Mouse (Mus musculus): ENCODE measurements around the gene Vax2. TPM values are rescaled to one million over a fixed set of nuclear protein-coding genes. Genes with fewer than 3 reads are reported as not detected.
A peak's percentile ranks its signal among the peaks of the same experiment; 100 is the strongest.

The Vax2 gene
- polyA plus RNA-seq, 1 experiment from 2014 or later: not detected

DNA sequence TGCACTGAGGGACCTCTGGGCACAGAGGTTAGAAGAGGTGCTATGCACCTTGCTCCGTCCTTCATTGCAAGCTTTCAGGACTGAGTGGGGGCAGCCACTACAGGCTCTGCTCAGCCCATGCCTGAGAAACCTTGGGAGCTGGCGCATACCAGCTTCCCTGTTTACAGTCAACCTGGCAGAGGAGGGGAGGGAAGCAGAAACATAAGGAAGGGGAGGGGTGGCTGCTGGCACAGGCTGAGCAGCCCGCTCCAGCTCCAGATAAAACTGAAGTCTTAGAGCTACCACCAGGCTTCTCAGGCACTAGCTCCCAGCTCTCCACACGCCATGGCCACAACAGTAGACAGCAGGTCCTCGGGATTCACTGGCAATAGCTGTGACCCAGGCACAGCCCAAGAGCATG, 31.7 kb downstream of the Vax2 start, which contains the start of gene Atp6v1b1:
Gene Atp6v1b1 (plus strand): TSS at position 230 of the 400 bp plus-strand sequence.
- 40% methylated on average over 5 of the region's 5 CpGs for WGBS
- no peaks in the 10 kb centered on the region for H3K36me3 ChIP-seq
- H3K27me3 ChIP-seq: peaks cover 46% of the 10 kb centered on the region

DNA sequence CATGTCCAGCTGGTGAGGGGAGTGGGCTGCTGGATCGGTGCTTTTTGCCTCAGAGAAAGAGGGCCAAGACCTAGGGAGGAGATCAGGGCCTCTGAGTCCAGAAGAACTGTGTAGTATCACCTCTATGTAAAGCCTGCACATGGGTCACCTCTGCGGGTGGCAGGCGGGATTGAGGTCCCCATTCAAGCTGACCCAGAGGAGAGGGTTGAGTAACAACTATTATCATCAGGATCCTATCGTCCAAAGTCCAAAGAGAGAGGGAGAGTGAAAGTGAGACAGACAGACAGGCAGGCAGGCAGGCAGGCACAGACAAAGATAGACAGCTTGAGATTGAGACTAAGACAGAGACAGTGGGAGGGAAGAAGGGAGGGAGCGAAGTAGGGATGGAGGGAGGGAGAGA, 32.1 kb downstream of the Vax2 start:
- H3K4me2 ChIP-seq: no peak overlapping the region
- H3K36me3 ChIP-seq: no peaks in the 10 kb centered on the region
- no peak for ATAC-seq (replicated peaks; ENCODE audit: insufficient number of reproducible peaks, insufficient read depth, low FRiP score, low read depth)
- no peak overlapping the region for H3K9ac ChIP-seq
- no peaks in the 10 kb centered on the region for H3K9me3 ChIP-seq (replicated peaks)
- 67% methylated on average over 5 of the region's 5 CpGs for WGBS
- H3K4me3 ChIP-seq: no peak overlapping the region
- H3K4me1 ChIP-seq (replicated peaks): no peaks in the 10 kb centered on the region
- peaks cover 46% of the 10 kb centered on the region for H3K27me3 ChIP-seq
- H3K27ac ChIP-seq: no peak overlapping the region

More for the DNA sequence above, 31.7 kb downstream of the Vax2 start, which contains the start of gene Atp6v1b1:
- H3K4me3 ChIP-seq: no peak within 1 kb of the TSS
- no peak within 1 kb of the TSS for H3K27ac ChIP-seq
- no peak within 1 kb of the TSS for H3K9ac ChIP-seq
- no peak within 1 kb of the TSS for H3K4me2 ChIP-seq
- H3K9me3 ChIP-seq (replicated peaks): no peaks in the 10 kb centered on the region
- ATAC-seq (replicated peaks; ENCODE audit: insufficient number of reproducible peaks, insufficient read depth, low FRiP score, low read depth): no peak
- H3K4me1 ChIP-seq (replicated peaks): no peaks in the 10 kb centered on the region

DNA sequence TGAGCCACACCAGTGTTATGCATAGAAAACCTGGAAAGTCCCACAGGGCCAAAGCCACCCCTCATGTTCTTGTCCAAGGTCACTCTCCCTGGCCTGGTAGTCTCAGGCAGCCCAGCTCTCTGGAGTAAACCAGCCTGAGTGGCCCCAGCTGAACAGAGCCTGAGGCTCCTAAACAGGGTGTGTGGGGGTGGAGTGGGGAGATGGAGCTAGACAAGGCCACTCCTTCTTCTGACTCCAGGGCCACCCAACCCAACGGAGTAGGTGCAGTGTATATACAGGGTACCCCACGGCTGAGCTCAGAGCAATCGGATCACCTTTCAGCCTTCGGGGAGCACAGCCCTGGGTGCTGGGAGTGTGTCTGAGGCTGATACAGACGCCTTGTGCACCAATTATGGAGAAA, 33.1 kb downstream of the Vax2 start:
- ATAC-seq (replicated peaks; ENCODE audit: insufficient number of reproducible peaks, insufficient read depth, low FRiP score, low read depth): no peak
- no peak overlapping the region for H3K27ac ChIP-seq
- H3K9me3 ChIP-seq (replicated peaks): no peaks in the 10 kb centered on the region
- peaks cover 53% of the 10 kb centered on the region for H3K27me3 ChIP-seq
- H3K36me3 ChIP-seq: no peaks in the 10 kb centered on the region
- no peak overlapping the region for H3K4me3 ChIP-seq
- no peak overlapping the region for H3K9ac ChIP-seq
- no peaks in the 10 kb centered on the region for H3K4me1 ChIP-seq (replicated peaks)
- H3K4me2 ChIP-seq: no peak overlapping the region
- WGBS: 62% methylated on average over 5 of the region's 5 CpGs

DNA sequence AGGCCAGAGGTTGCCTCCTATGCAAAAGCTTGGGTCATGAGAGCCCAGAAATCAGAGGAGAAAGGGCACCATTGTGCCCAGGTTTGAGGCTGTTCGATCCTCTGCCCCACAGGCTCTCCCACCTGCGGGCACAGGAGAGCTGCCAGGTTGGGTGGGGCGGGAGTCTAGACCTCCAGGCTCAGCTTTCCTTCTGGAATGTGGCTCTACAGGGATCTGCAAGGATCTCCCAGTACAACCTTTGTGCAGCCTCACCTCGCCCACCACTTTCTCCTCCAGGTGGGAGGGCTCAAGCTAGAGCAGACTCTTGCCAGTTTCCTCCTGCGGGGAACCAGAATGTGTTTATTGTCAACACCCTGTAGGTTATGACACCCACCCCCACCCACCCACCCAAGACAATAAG, 33.5 kb downstream of the Vax2 start:
- H3K9me3 ChIP-seq (replicated peaks): no peaks in the 10 kb centered on the region
- 66% methylated on average over 5 of the region's 5 CpGs for WGBS
- no peaks in the 10 kb centered on the region for H3K4me1 ChIP-seq (replicated peaks)
- ATAC-seq (replicated peaks; ENCODE audit: insufficient number of reproducible peaks, insufficient read depth, low FRiP score, low read depth): no peak
- no peak overlapping the region for H3K4me3 ChIP-seq
- no peak overlapping the region for H3K27ac ChIP-seq
- H3K9ac ChIP-seq: no peak overlapping the region
- peaks cover 55% of the 10 kb centered on the region for H3K27me3 ChIP-seq
- H3K4me2 ChIP-seq: no peak overlapping the region
- H3K36me3 ChIP-seq: no peaks in the 10 kb centered on the region

DNA sequence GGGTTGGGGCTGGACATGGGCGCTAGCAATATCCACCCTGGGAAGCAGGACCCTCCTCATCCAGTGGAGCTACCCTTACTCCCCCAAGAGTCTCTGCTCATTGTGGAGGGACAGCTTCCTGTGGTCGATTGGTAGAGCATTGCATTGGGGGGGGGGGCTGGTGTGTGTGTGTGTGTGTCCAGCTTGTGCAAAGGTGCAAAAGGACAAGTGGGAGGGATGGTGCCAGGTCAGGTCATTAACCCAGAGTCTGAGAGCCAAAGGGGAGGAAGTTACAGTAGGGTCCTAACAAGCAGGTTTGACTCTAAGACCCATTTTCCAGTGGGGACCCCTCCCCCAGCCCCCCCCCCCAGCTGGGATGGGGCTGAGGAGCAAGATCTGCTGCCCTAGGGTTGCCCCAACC, 34.4 kb downstream of the Vax2 start:
- Histone ChIP-seq H3K4me2 (no peak overlapping the region), H3K4me1 (replicated peaks) (no peaks in the 10 kb centered on the region), H3K36me3 (no peaks in the 10 kb centered on the region), H3K27me3 (peaks cover 51% of the 10 kb centered on the region), H3K9me3 (replicated peaks) (no peaks in the 10 kb centered on the region), H3K27ac (no peak overlapping the region), H3K4me3 (no peak overlapping the region), H3K9ac (no peak overlapping the region)
- ATAC-seq (replicated peaks; ENCODE audit: insufficient number of reproducible peaks, insufficient read depth, low FRiP score, low read depth): no peak
- 38% methylated on average over 2 of the region's 2 CpGs for WGBS

DNA sequence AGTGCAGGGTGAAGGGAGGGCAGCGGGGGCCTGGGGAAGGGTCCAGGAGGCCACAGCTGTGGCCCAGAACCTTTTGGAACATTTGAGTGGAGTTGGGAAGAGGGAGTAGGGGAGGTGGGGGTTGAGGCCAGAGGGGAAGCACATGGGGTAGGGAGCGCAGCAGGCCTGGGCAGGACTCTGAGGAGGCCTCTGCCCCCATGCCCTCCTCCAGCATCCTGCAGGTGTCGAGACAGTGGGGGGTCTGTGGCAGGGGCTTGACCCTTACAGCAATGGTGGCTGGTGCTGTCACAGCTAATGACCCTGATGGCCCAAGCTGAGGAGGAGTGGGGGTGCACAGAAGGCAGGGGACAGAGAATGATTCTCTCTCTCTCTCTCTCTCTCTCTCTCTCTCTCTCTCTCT, 38.2 kb downstream of the Vax2 start:
- no peak overlapping the region for H3K4me3 ChIP-seq
- no peak for ATAC-seq (replicated peaks; ENCODE audit: insufficient number of reproducible peaks, insufficient read depth, low FRiP score, low read depth)
- WGBS: 52% methylated on average over 3 of the region's 3 CpGs
- no peak overlapping the region for H3K27ac ChIP-seq
- H3K9ac ChIP-seq: no peak overlapping the region
- peaks cover 74% of the 10 kb centered on the region for H3K27me3 ChIP-seq
- no peaks in the 10 kb centered on the region for H3K36me3 ChIP-seq
- H3K4me2 ChIP-seq: no peak overlapping the region
- H3K9me3 ChIP-seq (replicated peaks): no peaks in the 10 kb centered on the region
- no peaks in the 10 kb centered on the region for H3K4me1 ChIP-seq (replicated peaks)

DNA sequence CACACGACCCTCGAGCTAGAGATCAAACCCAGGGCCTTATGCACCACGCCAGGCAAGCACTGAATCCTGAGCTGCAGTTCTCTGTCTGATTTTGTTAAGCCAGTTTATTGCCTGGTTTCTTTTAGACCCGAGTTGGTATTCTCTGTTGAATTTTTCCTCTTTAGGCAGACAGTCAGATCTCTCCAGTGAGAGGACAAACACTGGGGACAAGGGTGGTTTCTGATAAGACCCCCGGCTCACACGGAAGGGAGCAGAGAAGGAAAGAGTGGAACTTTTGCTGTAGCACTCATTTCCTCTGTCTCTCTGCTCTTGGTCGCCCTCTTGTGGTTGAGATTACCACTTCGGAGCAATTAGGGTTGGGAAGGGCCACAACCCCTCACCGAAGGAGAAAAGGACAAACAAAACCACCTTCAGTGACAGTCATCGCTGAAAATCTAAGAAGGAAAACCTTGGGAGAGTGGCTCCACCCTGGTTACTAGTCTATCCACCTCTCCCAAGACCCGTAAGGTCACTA, 39.2 kb downstream of the Vax2 start:
- 10% methylated on average over 11 of the region's 11 CpGs for WGBS
- no peaks in the 10 kb centered on the region for H3K36me3 ChIP-seq
- ATAC-seq (replicated peaks; ENCODE audit: insufficient number of reproducible peaks, insufficient read depth, low FRiP score, low read depth): no peak
- no peaks in the 10 kb centered on the region for H3K9me3 ChIP-seq (replicated peaks)
- H3K4me2 ChIP-seq: peak overlapping the region; percentile 39
- H3K27ac ChIP-seq: no peak overlapping the region
- H3K4me1 ChIP-seq (replicated peaks): no peaks in the 10 kb centered on the region
- no peak overlapping the region for H3K9ac ChIP-seq
- H3K4me3 ChIP-seq: no peak overlapping the region; the same call in 1 of the 2 replicates
- peaks cover 76% of the 10 kb centered on the region for H3K27me3 ChIP-seq

DNA sequence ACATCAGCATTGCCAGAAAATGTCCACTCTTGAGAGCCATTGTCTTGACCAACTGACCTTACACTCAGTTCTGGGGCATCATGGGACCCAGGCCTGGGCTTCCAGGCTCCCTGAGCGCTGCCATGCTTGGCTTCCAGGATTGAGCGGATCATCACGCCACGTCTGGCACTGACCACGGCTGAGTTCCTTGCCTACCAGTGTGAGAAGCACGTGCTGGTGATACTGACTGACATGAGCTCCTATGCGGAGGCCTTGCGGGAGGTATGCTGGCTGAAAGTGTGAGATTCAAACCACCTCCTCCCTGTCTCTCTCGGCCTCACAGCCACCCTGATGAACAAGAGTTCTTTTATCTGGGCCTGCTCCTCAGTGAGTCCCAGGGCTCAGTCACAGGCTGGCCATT, 45.0 kb downstream of the Vax2 start:
- no peaks in the 10 kb centered on the region for H3K36me3 ChIP-seq
- no peak overlapping the region for H3K4me3 ChIP-seq
- no peak for ATAC-seq (replicated peaks; ENCODE audit: insufficient number of reproducible peaks, insufficient read depth, low FRiP score, low read depth)
- no peak overlapping the region for H3K27ac ChIP-seq
- 62% methylated on average over 9 of the region's 9 CpGs for WGBS
- H3K9me3 ChIP-seq (replicated peaks): no peaks in the 10 kb centered on the region
- peaks cover 87% of the 10 kb centered on the region for H3K27me3 ChIP-seq
- H3K4me1 ChIP-seq (replicated peaks): peaks cover 6% of the 10 kb centered on the region; the same call in 1 of the 2 replicates
- H3K4me2 ChIP-seq: no peak overlapping the region
- H3K9ac ChIP-seq: no peak overlapping the region

DNA sequence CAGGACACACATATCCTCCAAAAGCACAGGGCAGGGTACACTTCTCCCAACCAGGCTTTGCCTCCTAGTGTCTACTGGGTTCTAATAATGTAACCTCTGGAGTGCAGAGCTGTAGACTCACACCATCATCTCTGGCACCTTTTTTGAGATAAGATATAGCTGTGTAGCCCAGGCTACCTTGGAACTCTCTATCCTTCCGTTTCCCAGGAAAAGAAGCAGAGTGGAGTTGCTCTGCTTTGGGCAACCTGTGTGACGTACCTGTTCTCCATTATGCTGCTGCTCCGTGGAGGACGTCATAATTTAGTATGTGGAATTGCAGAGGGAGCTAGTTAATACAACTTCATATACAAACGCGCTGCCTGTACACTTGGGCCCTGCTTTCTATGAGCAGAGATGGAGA, 51.3 kb downstream of the Vax2 start, which contains the start of gene Ankrd53:
Gene Ankrd53 (plus strand): TSS at position 301 of the 400 bp plus-strand sequence.
- no peak for ATAC-seq (replicated peaks; ENCODE audit: insufficient number of reproducible peaks, insufficient read depth, low FRiP score, low read depth)
- WGBS: 25% methylated on average over 6 of the region's 6 CpGs
- H3K4me2 ChIP-seq: peak within 1 kb of the TSS; percentile 85
- peaks cover 64% of the 10 kb centered on the region for H3K27me3 ChIP-seq
- peaks cover 26% of the 10 kb centered on the region for H3K4me1 ChIP-seq (replicated peaks)
- peak within 1 kb of the TSS; percentile 52 for H3K9ac ChIP-seq
- peak within 1 kb of the TSS; percentile 46 for H3K4me3 ChIP-seq
- no peak within 1 kb of the TSS for H3K27ac ChIP-seq
- H3K36me3 ChIP-seq: no peaks in the 10 kb centered on the region
- no peaks in the 10 kb centered on the region for H3K9me3 ChIP-seq (replicated peaks)

DNA sequence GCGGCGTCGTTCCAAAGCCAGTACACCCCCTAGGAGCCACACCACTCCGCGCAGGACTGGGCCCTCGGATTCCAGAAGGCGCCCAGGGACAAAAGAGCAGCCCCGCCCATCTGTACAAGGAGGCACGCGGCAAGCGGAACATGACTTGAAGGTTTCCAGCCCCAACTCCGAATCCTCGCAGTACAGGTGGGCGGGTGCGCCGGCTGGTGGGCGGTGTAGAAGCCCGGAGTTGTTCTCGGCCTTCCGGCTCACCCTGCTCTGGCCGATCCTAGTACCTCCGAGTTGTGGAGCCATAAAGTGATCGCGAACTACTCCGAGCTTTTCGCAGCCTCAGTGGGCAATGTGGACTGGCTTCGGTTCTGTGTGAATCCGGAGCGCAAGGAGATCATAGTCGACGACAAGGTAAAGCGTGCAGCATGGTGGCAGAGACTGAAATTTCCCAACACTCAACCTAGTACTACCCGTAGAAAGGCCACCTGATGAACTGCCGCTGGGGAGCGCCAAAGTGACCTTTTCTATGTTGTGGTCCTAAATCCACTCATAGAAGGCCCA, 51.9 kb downstream of the Vax2 start:
- Histone ChIP-seq H3K27me3 (peaks cover 58% of the 10 kb centered on the region), H3K9ac (peak overlapping the region; percentile 52), H3K27ac (no peak overlapping the region), H3K4me1 (replicated peaks) (peaks cover 28% of the 10 kb centered on the region), H3K9me3 (replicated peaks) (no peaks in the 10 kb centered on the region), H3K4me2 (peak overlapping the region; percentile 85), H3K4me3 (peak overlapping the region; percentile 46), H3K36me3 (no peaks in the 10 kb centered on the region)
- peak; percentile 54 for ATAC-seq (replicated peaks; ENCODE audit: insufficient number of reproducible peaks, insufficient read depth, low FRiP score, low read depth)
- 3% methylated on average over 35 of the region's 35 CpGs for WGBS

DNA sequence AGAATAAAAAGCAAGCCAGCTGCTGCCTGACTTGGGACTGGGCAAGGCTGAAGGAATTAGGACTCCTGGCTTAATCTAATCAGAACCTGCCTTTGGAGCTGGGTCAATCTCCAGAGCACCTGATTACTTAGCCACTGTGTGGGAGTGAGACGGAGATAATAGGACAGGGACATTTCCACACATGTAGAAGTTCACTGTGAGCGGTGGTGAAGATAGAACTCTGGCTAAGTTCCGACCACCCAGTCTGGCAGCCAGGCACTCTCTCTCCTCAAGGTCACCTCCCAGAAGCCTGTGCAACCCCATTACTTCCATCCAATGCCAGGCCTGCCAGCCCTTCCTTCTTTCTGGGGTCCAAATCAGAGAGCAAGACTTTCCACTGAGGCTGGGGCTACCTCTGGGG, 55.9 kb downstream of the Vax2 start:
- peaks cover 24% of the 10 kb centered on the region for H3K36me3 ChIP-seq
- no peaks in the 10 kb centered on the region for H3K9me3 ChIP-seq (replicated peaks)
- WGBS: 43% methylated on average over 3 of the region's 3 CpGs
- no peak overlapping the region for H3K4me3 ChIP-seq
- no peak overlapping the region for H3K4me2 ChIP-seq
- ATAC-seq (replicated peaks; ENCODE audit: insufficient number of reproducible peaks, insufficient read depth, low FRiP score, low read depth): no peak; the same call in 1 of the 2 replicates
- peaks cover 24% of the 10 kb centered on the region for H3K27me3 ChIP-seq
- no peak overlapping the region for H3K9ac ChIP-seq
- peak overlapping the region; percentile 57 for H3K27ac ChIP-seq
- peaks cover 23% of the 10 kb centered on the region for H3K4me1 ChIP-seq (replicated peaks)

DNA sequence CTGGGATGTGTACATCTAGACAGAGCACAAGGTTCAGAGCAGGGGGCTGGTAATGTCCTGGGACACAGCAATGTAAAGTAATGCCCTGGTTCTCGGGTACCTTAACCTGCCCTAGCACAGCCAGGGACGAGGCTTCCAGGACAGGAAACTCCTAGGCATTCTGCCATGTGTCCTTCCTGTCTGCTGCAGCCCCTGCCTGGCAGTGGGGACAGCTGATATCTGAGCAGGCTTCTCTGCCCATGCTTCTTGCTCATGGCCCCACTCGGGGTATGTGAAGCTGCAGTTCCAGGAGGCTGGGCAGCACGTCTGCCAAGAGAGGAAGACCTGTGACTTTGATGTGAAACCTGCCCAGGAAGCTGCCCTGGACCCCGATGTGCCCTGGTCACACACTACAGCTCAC, 57.4 kb downstream of the Vax2 start:
- Histone ChIP-seq H3K9ac (no peak overlapping the region), H3K4me2 (no peak overlapping the region), H3K27me3 (peaks cover 11% of the 10 kb centered on the region), H3K4me3 (no peak overlapping the region), H3K36me3 (peaks cover 36% of the 10 kb centered on the region), H3K27ac (no peak overlapping the region), H3K4me1 (replicated peaks) (peaks cover 11% of the 10 kb centered on the region), H3K9me3 (replicated peaks) (no peaks in the 10 kb centered on the region)
- 0 out of 2 replicates have a peak, but pooled peaks have one; percentile 13 for ATAC-seq (replicated peaks; ENCODE audit: insufficient number of reproducible peaks, insufficient read depth, low FRiP score, low read depth)
- 65% methylated on average over 5 of the region's 5 CpGs for WGBS

Data from heart, embryonic 15.5 days (tissue).